Mouse (Mus musculus) CD4-positive, CD25-positive, alpha-beta regulatory T cell, adult 4 months (primary cell): ENCODE results near the gene Slc12a9. TPM values are rescaled to one million over a fixed set of nuclear protein-coding genes. Genes with fewer than 3 reads are reported as not detected.

Experiments used
- ATAC-seq: one replicate; pipeline ENCODE4 v1.8.0; 2017
- polyA plus RNA-seq, 2 experiments: library from polyadenylated mRNA; unstranded; fragments of 100-300 nt; shearing (Covaris generic); gene quantifications; one replicate each; pipeline ENCODE4 v1.2.1; 2017

Slc12a9 gene
- polyA plus RNA-seq, 2 experiments from 2014 or later, result 9.2 to 16.7 TPM

- peak; percentile 88 for ATAC-seq
These were observed 26.1 kb downstream of the Slc12a9 start, which contains the start of gene Srrt for GRCm38 (mm10) chr5:137307071-137307912. Srrt (minus strand) TSS chr5:137307674.

DNA sequence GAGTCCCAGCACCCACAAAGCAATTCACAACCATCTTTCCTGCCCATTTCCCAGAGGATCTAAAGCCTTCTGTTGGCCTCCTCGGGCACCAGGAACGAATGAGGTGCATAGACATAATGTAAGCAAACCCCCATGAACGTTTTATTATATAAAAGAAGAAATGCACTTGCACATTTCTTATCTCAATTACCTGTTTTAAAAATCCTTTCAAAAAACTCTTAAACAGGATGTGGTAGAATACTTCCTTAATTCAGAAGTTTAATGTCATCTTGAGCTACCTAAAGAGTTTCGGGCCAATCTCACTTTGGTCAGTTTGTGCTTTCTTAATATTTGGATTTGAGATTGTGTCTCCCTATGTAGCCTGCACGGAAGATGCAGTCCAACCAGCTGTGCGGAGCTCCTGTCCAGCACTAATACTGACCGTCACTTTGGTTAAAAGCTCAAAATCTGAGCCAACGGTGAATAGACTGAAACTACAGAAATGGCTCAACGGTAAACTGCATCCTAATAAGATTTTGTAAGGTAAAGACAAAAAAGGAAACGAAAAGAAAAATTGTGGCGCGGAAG is 26.9 kb downstream of the Slc12a9 start:
- ATAC-seq, result peak; percentile 50

- no peak for ATAC-seq
These were observed 27.6 kb downstream of the Slc12a9 start for GRCm38 (mm10) chr5:137305822-137306221.

DNA sequence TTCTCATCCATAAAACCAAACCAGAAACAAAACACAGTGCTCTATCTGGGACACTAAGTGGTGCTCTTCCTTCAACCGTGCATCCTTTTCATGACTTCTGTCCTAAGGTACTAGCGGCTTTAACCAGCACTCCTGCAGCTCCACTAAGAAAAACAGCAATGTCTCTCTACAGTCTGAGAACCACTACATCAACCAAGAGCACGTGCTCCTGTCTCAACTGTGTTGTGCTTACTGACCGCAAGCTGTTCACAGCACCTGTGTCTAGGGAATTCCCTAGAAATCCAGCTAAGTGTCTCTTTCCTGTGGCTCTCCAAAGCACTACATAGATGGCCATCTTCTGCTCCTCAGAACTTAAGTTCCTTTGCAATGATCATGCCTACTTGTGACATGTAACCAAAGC is 28.6 kb downstream of the Slc12a9 start:
- no peak for ATAC-seq

GRCm38 (mm10) chr5:137304165-137304564 is 29.2 kb downstream of the Slc12a9 start:
- no peak for ATAC-seq

DNA sequence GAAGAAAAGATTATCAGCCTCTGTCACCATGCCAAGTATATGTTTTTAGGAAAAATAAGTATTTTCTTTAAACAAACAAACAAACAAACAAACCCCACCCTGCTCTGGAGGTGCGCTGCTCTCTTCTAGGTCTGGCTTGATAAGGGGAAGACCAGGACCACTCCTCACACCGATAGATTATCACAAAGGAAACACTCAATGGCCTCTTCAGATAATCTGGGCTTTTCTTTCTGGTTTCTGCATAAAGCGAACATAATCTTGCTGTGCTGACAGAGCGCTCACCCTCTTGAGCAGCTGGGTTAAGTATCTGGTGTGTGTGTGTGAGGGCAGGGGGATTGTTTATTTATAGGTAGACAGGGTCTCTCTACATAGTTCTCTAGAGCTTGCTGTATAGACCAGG is 29.8 kb downstream of the Slc12a9 start:
- no peak for ATAC-seq

- ATAC-seq, result no peak
These were observed 32.1 kb downstream of the Slc12a9 start for GRCm38 (mm10) chr5:137301253-137301652.

DNA sequence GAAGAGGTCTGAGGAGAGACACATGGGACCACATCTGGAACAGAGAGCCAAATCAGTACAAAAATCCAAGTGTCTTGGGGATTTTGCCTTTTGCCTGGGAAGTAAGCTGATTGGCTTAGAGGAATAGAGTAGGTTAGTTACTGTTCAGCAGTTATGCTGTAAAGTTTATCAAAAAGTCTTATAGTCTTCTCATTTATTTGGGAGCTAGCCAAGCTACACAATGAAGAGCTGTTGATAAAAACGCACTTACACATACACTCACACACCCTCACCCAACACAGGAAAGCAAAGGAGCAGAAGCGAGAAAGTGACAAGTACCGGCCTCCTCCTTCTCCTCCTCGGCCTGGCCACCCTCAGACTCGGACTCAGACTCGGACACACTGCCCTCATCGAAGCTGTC is 34.2 kb downstream of the Slc12a9 start:
- no peak for ATAC-seq

GRCm38 (mm10) chr5:137297126-137297525 is 36.3 kb downstream of the Slc12a9 start:
- no peak for ATAC-seq

- no peak for ATAC-seq
These were observed 37.7 kb downstream of the Slc12a9 start for GRCm38 (mm10) chr5:137295712-137296111.

- ATAC-seq, result no peak
These were observed 38.1 kb downstream of the Slc12a9 start for GRCm38 (mm10) chr5:137295296-137295695.

- ATAC-seq, result peak; percentile 24
These were observed 38.7 kb downstream of the Slc12a9 start for GRCm38 (mm10) chr5:137294744-137295093.

DNA sequence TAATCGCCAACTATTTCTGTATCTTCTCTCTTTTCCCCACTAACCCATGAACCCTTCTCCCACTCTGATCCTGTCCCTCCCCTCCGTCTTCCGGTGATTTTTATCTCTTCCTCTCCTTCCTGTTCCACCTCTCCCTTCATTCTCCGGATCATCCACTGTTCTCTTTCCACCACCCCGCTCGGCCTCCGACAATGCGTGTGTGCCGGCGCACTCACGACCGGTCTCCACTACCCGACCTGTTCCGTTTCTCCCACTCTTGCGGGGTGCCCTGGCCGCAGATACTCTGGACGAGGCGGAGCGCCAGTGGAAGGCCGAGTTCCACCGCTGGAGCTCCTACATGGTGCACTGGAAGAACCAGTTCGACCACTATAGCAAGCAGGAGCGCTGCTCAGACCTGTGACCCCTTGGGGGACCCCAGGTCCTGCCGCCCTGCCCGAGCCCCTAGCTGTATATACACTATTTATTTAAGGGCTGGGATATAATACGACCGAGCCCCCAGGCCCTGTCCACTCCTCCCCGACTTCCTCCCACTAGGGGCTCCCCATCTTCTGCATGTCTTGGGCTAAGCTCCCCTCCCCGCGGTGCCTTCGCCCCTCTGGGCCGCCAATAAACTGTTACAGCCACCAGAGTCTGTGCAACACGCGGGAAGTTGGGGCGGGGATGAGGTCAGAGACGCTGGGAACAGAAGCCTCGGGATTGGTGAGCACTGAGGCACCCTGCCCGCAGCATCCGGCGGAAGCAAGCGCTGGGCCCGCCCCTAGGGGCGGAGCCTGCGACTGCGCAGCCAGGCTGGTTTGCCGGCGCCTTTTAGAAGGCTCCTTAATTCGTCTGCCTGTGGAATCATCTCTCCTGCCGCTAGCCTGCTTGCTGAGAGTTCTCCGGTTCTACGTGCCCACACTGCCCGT is 39.3 kb downstream of the Slc12a9 start, which contains the start of gene Ufsp1:
Gene Ufsp1, plus strand, starts transcription at position 791 of the 905 bp plus-strand sequence.
- ATAC-seq, result peak; percentile 96

GRCm38 (mm10) chr5:137293282-137293681 is 40.1 kb downstream of the Slc12a9 start:
- peak; percentile 22 for ATAC-seq

DNA sequence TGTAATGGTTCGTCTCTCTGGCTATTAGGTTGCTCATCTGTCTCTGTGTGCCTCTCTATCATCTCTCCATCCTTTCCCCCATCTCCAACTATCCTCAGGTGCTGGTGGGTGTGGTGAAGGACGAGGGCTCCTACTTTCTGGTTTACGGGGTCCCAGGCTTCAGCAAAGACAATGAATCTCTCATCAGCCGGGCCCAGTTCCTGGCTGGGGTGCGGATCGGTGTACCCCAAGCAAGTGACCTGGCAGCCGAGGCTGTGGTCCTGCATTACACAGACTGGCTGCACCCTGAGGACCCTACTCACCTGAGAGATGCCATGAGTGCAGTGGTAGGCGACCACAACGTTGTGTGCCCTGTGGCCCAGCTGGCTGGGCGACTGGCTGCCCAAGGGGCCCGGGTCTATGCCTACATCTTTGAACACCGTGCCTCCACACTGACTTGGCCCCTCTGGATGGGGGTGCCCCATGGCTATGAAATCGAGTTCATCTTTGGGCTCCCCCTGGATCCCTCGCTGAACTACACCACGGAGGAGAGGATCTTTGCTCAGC is 41.9 kb downstream of the Slc12a9 start:
- ATAC-seq, result no peak

DNA sequence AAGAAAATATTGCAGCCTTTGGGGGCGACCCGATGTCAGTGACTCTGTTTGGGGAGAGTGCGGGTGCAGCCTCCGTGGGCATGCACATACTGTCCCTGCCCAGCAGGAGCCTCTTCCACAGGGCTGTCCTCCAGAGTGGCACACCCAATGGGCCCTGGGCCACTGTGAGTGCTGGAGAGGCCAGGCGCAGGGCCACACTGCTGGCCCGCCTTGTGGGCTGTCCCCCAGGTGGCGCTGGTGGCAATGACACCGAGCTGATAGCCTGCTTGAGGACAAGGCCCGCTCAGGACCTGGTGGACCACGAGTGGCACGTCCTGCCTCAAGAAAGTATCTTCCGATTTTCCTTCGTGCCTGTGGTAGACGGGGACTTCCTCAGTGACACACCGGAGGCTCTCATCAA is 42.7 kb downstream of the Slc12a9 start:
- no peak for ATAC-seq

- ATAC-seq, result no peak
These were observed 43.6 kb downstream of the Slc12a9 start for GRCm38 (mm10) chr5:137289591-137290365.

- no peak for ATAC-seq
These were observed 44.4 kb downstream of the Slc12a9 start for GRCm38 (mm10) chr5:137288999-137289470.

DNA sequence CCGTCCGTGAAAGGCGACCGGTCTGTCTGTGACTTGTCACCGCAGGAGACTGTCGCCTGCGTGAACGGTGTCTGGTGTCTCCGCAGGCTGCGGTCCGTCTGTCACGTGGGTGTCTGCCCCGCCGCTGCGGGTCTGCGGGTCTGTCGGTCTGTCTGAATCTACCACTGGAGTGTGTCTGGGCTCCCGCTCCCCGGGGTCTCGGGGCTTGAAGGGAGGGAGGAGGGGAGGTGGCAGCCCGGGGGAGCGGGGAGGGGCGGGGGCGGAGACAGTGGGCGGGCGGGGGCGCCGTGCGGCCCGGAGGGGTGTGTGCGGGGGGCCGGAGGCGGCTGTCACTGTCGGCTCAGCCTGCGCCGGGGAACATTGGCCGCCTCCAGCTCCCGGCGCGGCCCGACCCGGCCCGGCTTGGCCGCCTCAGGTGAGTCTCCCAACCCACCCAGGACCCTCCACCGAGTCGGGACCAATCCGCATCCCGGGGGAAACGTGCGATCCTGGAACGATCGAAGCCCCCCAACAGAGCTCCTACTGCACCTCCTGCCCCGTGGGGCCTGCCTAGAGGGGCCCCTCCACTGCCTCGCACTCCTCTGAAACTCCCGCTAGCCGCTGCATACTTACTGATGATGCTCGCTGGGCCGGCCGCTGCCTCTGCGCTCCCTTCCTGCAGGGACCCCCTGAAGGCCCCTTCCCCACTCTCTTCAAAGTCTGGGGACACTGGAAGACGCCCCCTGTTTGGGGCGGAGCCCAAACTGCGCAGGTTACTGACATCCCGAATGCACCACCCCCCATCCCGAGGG is 45.2 kb downstream of the Slc12a9 start:
- no peak for ATAC-seq

GRCm38 (mm10) chr5:137287032-137287952 is 46.1 kb downstream of the Slc12a9 start, which contains the start of gene Ache:
Ache (plus strand) TSS chr5:137287519.
- peak; percentile 36 for ATAC-seq
